Mouse (Mus musculus): ENCODE data around the gene Stk39. TPM values are rescaled to one million over a fixed set of nuclear protein-coding genes. Genes with fewer than 3 reads are reported as not detected.

Stk39 gene
- 36.8 and 39.4 TPM in 2 replicates for polyA plus RNA-seq (2015; fragmentation: Nextera tagmentation; extraction: Ambion mirVana)

GRCm38 (mm10) chr2:68471759-68472550, at the start of gene Stk39:
Gene Stk39, minus strand, starts transcription at chr2:68472268.
- Histone ChIP-seq H3K36me3 (no peaks in the 10 kb centered on the region), H3K4me3 (peak within 1 kb of the TSS; percentile 97), H3K4me2 (peak within 1 kb of the TSS; percentile 76), H3K27ac (peak within 1 kb of the TSS; percentile 96), H3K9me3 (no peaks in the 10 kb centered on the region), H3K9ac (peak within 1 kb of the TSS; percentile 94), H3K4me1 (replicated peaks) (peaks cover 21% of the 10 kb centered on the region), H3K27me3 (no peaks in the 10 kb centered on the region)
- ATAC-seq (ENCODE audit: low FRiP score), result peak; percentile 84
- WGBS, result 0% methylated on average over 56 of the region's 99 CpGs

GRCm38 (mm10) chr2:68515409-68515808, 43.3 kb upstream of the Stk39 start:
- Histone ChIP-seq H3K36me3 (no peaks in the 10 kb centered on the region), H3K27ac (no peak overlapping the region), H3K9me3 (no peaks in the 10 kb centered on the region), H3K27me3 (no peaks in the 10 kb centered on the region), H3K9ac (no peak overlapping the region), H3K4me3 (no peak overlapping the region), H3K4me2 (no peak overlapping the region), H3K4me1 (replicated peaks) (no peaks in the 10 kb centered on the region)
- WGBS, result 68% methylated on average over 2 of the region's 2 CpGs
- no peak for ATAC-seq (ENCODE audit: low FRiP score)

- Histone ChIP-seq H3K9ac (no peak overlapping the region), H3K9me3 (no peaks in the 10 kb centered on the region), H3K4me3 (no peak overlapping the region), H3K27ac (peak overlapping the region; percentile 58), H3K36me3 (no peaks in the 10 kb centered on the region), H3K27me3 (no peaks in the 10 kb centered on the region), H3K4me1 (replicated peaks) (peaks cover 10% of the 10 kb centered on the region), H3K4me2 (no peak overlapping the region)
- peak; percentile 32 for ATAC-seq (ENCODE audit: low FRiP score)
- WGBS, result 42% methylated on average over 2 of the region's 2 CpGs
Observed at GRCm38 (mm10) chr2:68503202-68503601, 31.1 kb upstream of the Stk39 start.

GRCm38 (mm10) chr2:68502734-68503133, 30.7 kb upstream of the Stk39 start:
- H3K27ac ChIP-seq, result peak overlapping the region; percentile 58; the same call in 1 of the 2 replicates
- no peaks in the 10 kb centered on the region for H3K36me3 ChIP-seq

GRCm38 (mm10) chr2:68502236-68502635, 30.2 kb upstream of the Stk39 start:
- peak; percentile 30; the same call in 1 of the 2 replicates for ATAC-seq (ENCODE audit: low FRiP score)
- no peak overlapping the region for H3K9ac ChIP-seq
- no peaks in the 10 kb centered on the region for H3K9me3 ChIP-seq
- no peak overlapping the region for H3K4me2 ChIP-seq
- H3K4me1 ChIP-seq (replicated peaks), result peaks cover 10% of the 10 kb centered on the region
- no peaks in the 10 kb centered on the region for H3K27me3 ChIP-seq
- no peaks in the 10 kb centered on the region for H3K36me3 ChIP-seq
- peak overlapping the region; percentile 58; the same call in 1 of the 2 replicates for H3K27ac ChIP-seq
- 31% methylated on average over 2 of the region's 2 CpGs for WGBS
- H3K4me3 ChIP-seq, result no peak overlapping the region

More at GRCm38 (mm10) chr2:68502734-68503133, 30.7 kb upstream of the Stk39 start:
- no peak overlapping the region for H3K9ac ChIP-seq
- ATAC-seq (ENCODE audit: low FRiP score), result peak; percentile 73
- H3K27me3 ChIP-seq, result no peaks in the 10 kb centered on the region
- 26% methylated on average over 4 of the region's 4 CpGs for WGBS
- no peak overlapping the region for H3K4me2 ChIP-seq
- H3K9me3 ChIP-seq, result no peaks in the 10 kb centered on the region
- peaks cover 10% of the 10 kb centered on the region for H3K4me1 ChIP-seq (replicated peaks)
- H3K4me3 ChIP-seq, result no peak overlapping the region

GRCm38 (mm10) chr2:68486275-68486674, 14.2 kb upstream of the Stk39 start:
- no peaks in the 10 kb centered on the region for H3K9me3 ChIP-seq
- H3K4me3 ChIP-seq, result no peak overlapping the region
- no peak overlapping the region for H3K4me2 ChIP-seq
- H3K4me1 ChIP-seq (replicated peaks), result 0 out of 2 replicates have a peak, but pooled peaks cover 6% of the 10 kb centered on the region
- no peak overlapping the region for H3K27ac ChIP-seq
- no peak overlapping the region for H3K9ac ChIP-seq
- 76% methylated on average over 4 of the region's 4 CpGs for WGBS
- no peaks in the 10 kb centered on the region for H3K27me3 ChIP-seq
- no peak for ATAC-seq (ENCODE audit: low FRiP score)
- no peaks in the 10 kb centered on the region for H3K36me3 ChIP-seq

GRCm38 (mm10) chr2:68485141-68485540, 13.1 kb upstream of the Stk39 start:
- Histone ChIP-seq H3K4me1 (replicated peaks) (0 out of 2 replicates have a peak, but pooled peaks cover 6% of the 10 kb centered on the region), H3K27ac (no peak overlapping the region), H3K4me3 (no peak overlapping the region), H3K4me2 (no peak overlapping the region), H3K9me3 (no peaks in the 10 kb centered on the region), H3K9ac (no peak overlapping the region), H3K36me3 (no peaks in the 10 kb centered on the region), H3K27me3 (no peaks in the 10 kb centered on the region)
- no peak for ATAC-seq (ENCODE audit: low FRiP score)
- WGBS, result 57% methylated on average over 4 of the region's 4 CpGs

- WGBS, result 89% methylated on average over 5 of the region's 5 CpGs
- Histone ChIP-seq H3K4me3 (no peak overlapping the region), H3K9ac (no peak overlapping the region), H3K4me2 (no peak overlapping the region), H3K36me3 (no peaks in the 10 kb centered on the region), H3K9me3 (no peaks in the 10 kb centered on the region), H3K27me3 (no peaks in the 10 kb centered on the region), H3K4me1 (replicated peaks) (0 out of 2 replicates have a peak, but pooled peaks cover 6% of the 10 kb centered on the region), H3K27ac (no peak overlapping the region)
- ATAC-seq (ENCODE audit: low FRiP score), result no peak
Observed at GRCm38 (mm10) chr2:68482896-68483295, 10.8 kb upstream of the Stk39 start.

GRCm38 (mm10) chr2:68479823-68480222, 7.8 kb upstream of the Stk39 start:
- WGBS, result 86% methylated on average over 10 of the region's 10 CpGs
- H3K27ac ChIP-seq, result no peak overlapping the region
- ATAC-seq (ENCODE audit: low FRiP score), result no peak
- H3K4me3 ChIP-seq, result no peak overlapping the region
- no peak overlapping the region for H3K9ac ChIP-seq
- no peaks in the 10 kb centered on the region for H3K9me3 ChIP-seq
- no peak overlapping the region for H3K4me2 ChIP-seq
- 0 out of 2 replicates have a peak, but pooled peaks cover 6% of the 10 kb centered on the region for H3K4me1 ChIP-seq (replicated peaks)
- no peaks in the 10 kb centered on the region for H3K36me3 ChIP-seq
- no peaks in the 10 kb centered on the region for H3K27me3 ChIP-seq

- H3K4me3 ChIP-seq, result no peak overlapping the region
- no peak overlapping the region for H3K9ac ChIP-seq
- no peaks in the 10 kb centered on the region for H3K36me3 ChIP-seq
- no peaks in the 10 kb centered on the region for H3K9me3 ChIP-seq
- no peak overlapping the region; the same call in 1 of the 2 replicates for H3K4me2 ChIP-seq
- H3K27me3 ChIP-seq, result no peaks in the 10 kb centered on the region
- no peak for ATAC-seq (ENCODE audit: low FRiP score)
- WGBS, result 30% methylated on average over 4 of the region's 4 CpGs
- peaks cover 21% of the 10 kb centered on the region for H3K4me1 ChIP-seq (replicated peaks)
- H3K27ac ChIP-seq, result no peak overlapping the region
Observed at GRCm38 (mm10) chr2:68472921-68473320, 853 bp upstream of the Stk39 start.

GRCm38 (mm10) chr2:68472551-68472910, 463 bp upstream of the Stk39 start:
- no peaks in the 10 kb centered on the region for H3K36me3 ChIP-seq
- H3K27ac ChIP-seq, result peak overlapping the region; percentile 96
- H3K27me3 ChIP-seq, result no peaks in the 10 kb centered on the region
- H3K4me1 ChIP-seq (replicated peaks), result peaks cover 21% of the 10 kb centered on the region
- peak overlapping the region; percentile 76 for H3K4me2 ChIP-seq
- H3K9ac ChIP-seq, result peak overlapping the region; percentile 94; the same call in 1 of the 2 replicates
- no peak for ATAC-seq (ENCODE audit: low FRiP score)
- peak overlapping the region; percentile 97 for H3K4me3 ChIP-seq
- 2% methylated on average over 5 of the region's 5 CpGs for WGBS
- no peaks in the 10 kb centered on the region for H3K9me3 ChIP-seq

GRCm38 (mm10) chr2:68470891-68471758, 943 bp downstream of the Stk39 start:
- no peaks in the 10 kb centered on the region for H3K9me3 ChIP-seq

More at GRCm38 (mm10) chr2:68470891-68471758, 943 bp downstream of the Stk39 start:
- Histone ChIP-seq H3K9ac (peak overlapping the region; percentile 94), H3K36me3 (no peaks in the 10 kb centered on the region), H3K4me3 (peak overlapping the region; percentile 97), H3K27ac (peak overlapping the region; percentile 96), H3K27me3 (no peaks in the 10 kb centered on the region), H3K4me1 (replicated peaks) (peaks cover 21% of the 10 kb centered on the region), H3K4me2 (peak overlapping the region; percentile 76)
- WGBS, result under 1% methylated on average over 87 of the region's 87 CpGs
- peak; percentile 84 for ATAC-seq (ENCODE audit: low FRiP score)

Measured in hindbrain, embryonic 13.5 days (tissue).